Mouse (Mus musculus): ENCODE data around the gene Col7a1. TPM values are rescaled to one million over a fixed set of nuclear protein-coding genes. Genes with fewer than 3 reads are reported as not detected.
A peak's percentile ranks its signal among the peaks of the same experiment; 100 is the strongest.

Col7a1 gene
- polyA plus RNA-seq, 1 experiment from 2014 or later: 3.1 TPM

DNA sequence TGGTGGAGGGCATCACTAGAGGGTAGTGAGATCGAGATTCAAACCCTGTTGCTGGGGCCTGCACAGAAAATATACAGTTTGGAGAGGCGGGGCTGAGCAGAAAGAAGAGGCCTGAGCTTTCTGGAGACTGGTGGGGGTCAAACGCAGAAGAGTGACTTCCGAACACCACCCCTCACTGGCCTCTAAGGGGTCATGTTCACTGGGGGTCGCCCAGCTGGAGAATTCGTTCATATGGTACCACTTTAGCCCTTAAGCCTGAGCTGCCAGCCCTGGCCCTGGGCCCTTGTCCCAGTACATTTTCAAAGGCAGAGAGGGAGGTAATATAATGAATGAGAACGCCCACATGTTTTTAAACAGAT is 37.1 kb downstream of the Col7a1 start:
- Histone ChIP-seq H3K9me3 (replicated peaks) (no peaks in the 10 kb centered on the region), H3K27ac (peak overlapping the region; percentile 85), H3K4me1 (peaks cover 53% of the 10 kb centered on the region), H3K27me3 (ENCODE audit: low read depth, poor library complexity, severe bottlenecking) (no peaks in the 10 kb centered on the region), H3K4me3 (peak overlapping the region; percentile 62; the same call in 1 of the 2 replicates), H3K36me3 (no peaks in the 10 kb centered on the region)
- DNase-seq (ENCODE audit: low spot score): peak; percentile 46
- WGBS: 46% methylated on average over 7 of the region's 7 CpGs

DNA sequence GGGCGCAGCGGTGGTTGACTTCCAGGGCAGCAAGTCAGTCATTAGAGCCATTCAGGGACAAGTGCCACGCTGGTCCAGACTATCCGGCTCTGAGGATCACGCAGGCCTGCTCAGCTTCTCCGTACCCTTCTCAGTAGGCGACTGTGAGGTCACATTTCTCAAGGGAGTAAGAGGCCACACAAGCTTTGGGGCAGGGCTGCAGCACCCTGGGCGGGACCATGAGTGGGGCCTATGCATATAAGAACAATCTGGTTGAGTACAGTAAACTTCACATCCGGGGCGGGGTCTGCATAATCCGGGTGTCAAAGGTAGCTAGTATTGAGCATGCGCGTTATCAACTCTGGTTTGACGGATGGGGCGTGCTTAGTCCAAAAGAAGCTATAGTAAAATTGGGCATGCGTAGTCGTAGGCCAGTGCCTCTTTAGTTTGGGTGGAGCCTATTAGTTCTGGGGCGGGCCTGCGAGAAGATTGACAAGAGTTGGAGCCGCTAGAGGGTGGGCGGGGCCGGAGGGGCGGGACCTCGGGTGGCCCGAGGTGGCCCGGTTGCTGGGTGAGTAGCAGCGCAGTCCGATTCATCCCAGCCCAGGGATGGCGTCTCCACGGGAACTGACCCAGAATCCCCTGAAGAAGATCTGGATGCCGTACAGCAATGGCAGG is 38.2 kb downstream of the Col7a1 start, which contains the start of gene Pfkfb4:
Pfkfb4 (plus strand) TSS at position 351 of the 657 bp plus-strand sequence.
- WGBS: 2% methylated on average over 31 of the region's 31 CpGs
- Histone ChIP-seq H3K36me3 (no peaks in the 10 kb centered on the region), H3K4me1 (peaks cover 64% of the 10 kb centered on the region)

DNA sequence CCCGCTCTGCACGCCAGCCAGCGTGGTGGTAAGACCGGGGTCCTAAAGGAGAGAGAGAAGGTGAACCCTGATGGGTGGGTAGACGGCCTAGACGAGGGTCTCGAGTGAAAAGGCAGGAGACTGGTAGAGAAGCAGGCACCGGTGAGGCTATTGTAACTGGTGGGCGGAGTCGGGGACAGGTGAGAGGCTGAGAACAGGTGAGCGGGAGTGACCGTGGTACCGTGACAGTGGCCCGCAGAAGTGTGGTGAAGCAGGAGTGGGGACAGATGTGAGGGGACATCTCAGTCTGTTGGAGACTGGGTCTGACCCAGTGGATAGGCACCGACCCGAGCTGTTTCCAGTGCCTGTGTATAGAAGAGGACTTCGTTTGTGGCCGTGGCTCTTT is 38.7 kb downstream of the Col7a1 start:
- no peaks in the 10 kb centered on the region for H3K36me3 ChIP-seq
- H3K27ac ChIP-seq: peak overlapping the region; percentile 85
- no peak for DNase-seq (ENCODE audit: low spot score)
- H3K4me1 ChIP-seq: peaks cover 63% of the 10 kb centered on the region
- no peaks in the 10 kb centered on the region for H3K27me3 ChIP-seq (ENCODE audit: low read depth, poor library complexity, severe bottlenecking)
- WGBS: 8% methylated on average over 18 of the region's 18 CpGs
- peak overlapping the region; percentile 62 for H3K4me3 ChIP-seq
- H3K9me3 ChIP-seq (replicated peaks): no peaks in the 10 kb centered on the region

More for the DNA sequence above, 38.2 kb downstream of the Col7a1 start, which contains the start of gene Pfkfb4:
- peak within 1 kb of the TSS; percentile 62 for H3K4me3 ChIP-seq
- H3K27me3 ChIP-seq (ENCODE audit: low read depth, poor library complexity, severe bottlenecking): no peaks in the 10 kb centered on the region
- H3K27ac ChIP-seq: peak within 1 kb of the TSS; percentile 85
- no peaks in the 10 kb centered on the region for H3K9me3 ChIP-seq (replicated peaks)
- peak; percentile 94 for DNase-seq (ENCODE audit: low spot score)

DNA sequence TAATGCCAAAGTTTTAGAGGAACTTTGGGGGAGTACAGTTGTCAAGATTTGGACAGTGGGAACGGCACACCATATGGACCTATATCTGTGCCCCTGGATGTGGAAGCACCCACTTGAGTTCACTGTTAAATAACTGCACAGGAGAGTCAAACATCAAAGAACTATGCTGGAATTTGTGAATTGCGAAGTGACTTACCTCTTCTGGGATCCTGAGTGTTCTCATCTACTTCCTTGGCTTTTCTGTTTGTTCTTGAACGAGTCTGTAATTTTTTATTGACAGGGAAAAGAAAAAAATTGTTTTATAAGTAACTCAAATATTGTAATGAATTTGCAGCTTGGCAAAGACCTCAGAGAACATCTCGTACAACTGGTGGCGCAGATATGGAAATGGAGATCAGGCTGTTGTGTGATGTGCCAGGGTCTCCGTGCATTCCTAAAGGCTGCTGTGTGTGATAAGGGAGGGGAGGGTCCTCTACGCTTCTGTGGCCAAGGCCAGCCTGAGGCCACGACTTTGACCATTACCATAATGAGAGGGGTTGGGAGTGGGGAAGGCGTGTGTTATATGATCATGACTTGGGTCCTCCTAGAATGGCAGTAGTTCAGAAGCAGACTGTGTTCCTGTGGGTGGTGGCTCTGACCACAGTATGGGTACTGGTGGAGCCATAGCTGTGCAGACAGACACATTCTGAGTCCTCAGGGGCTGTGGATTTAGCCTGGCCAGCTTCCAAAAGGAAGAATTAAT is 39.4 kb downstream of the Col7a1 start:
- Histone ChIP-seq H3K4me3 (peak overlapping the region; percentile 62), H3K27me3 (ENCODE audit: low read depth, poor library complexity, severe bottlenecking) (no peaks in the 10 kb centered on the region), H3K27ac (no peak overlapping the region), H3K36me3 (no peaks in the 10 kb centered on the region), H3K4me1 (peaks cover 56% of the 10 kb centered on the region), H3K9me3 (replicated peaks) (no peaks in the 10 kb centered on the region)
- WGBS: 83% methylated on average over 9 of the region's 9 CpGs
- DNase-seq (ENCODE audit: low spot score): no peak

DNA sequence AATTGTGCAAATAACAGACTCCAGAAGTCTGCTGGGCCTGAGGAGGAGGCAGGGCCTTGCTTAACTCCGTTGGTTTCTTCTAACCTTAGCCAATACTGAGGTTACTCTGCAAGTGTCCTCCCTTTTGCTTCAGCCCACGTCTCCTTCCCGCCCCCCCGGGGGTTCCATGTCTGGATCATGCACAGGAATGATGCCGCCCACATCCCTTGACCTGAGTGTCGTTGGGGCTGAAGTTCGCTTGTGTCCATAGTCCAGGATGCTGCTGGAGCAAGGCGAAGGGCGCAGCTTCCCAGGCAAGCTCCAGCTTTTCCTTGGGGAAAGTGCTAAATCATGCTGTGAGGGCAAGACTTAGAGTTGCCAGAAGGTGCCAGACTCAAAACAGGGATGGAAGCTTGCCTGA is 43.0 kb downstream of the Col7a1 start:
- Histone ChIP-seq H3K36me3 (no peaks in the 10 kb centered on the region), H3K27me3 (ENCODE audit: low read depth, poor library complexity, severe bottlenecking) (no peaks in the 10 kb centered on the region), H3K27ac (no peak overlapping the region), H3K9me3 (replicated peaks) (no peaks in the 10 kb centered on the region), H3K4me1 (peaks cover 27% of the 10 kb centered on the region), H3K4me3 (no peak overlapping the region)
- 79% methylated on average over 9 of the region's 9 CpGs for WGBS
- no peak for DNase-seq (ENCODE audit: low spot score)

DNA sequence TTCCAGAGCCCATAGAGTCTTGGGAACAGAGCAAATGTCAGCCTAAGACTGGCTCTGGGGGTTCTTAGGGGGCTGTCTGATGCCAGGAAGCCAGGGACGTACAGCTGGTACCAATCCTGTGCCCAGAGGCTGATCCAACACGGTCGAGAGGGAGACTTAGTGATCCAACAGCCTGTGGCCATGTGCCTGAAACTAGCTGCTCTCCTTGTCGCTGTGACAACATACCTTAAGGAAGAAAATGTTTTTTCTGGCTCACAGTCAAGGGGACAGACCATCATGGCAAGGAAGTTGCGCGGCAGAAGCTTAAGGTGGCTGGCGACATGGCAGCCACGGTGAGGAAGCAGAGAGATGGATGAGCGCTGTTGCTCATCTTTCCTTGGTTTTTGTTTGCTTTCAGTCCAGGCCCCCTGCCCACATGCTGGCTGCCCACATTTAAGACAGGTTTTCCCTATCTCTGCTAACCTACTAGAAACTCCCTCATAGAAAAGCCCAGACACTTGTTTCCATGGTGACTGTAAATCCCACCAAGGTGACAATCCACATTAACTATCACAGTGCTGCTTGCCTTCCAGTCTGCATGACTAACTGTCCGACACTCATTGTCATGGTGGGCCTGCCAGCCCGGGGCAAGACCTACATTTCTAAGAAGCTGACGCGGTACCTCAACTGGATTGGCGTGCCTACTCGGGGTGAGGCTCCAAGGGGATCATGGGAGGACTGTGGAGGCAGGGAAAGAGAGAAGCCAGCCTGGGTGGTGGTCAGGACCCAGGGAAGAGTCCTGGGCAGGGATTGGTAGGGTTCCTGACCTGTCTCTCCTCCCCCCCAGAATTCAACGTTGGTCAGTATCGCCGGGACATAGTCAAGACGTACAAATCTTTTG is 45.1 kb downstream of the Col7a1 start:
- Histone ChIP-seq H3K36me3 (no peaks in the 10 kb centered on the region), H3K27me3 (ENCODE audit: low read depth, poor library complexity, severe bottlenecking) (no peaks in the 10 kb centered on the region), H3K27ac (no peak overlapping the region), H3K4me3 (no peak overlapping the region), H3K9me3 (replicated peaks) (no peaks in the 10 kb centered on the region), H3K4me1 (peaks cover 19% of the 10 kb centered on the region)
- DNase-seq (ENCODE audit: low spot score): no peak
- 88% methylated on average over 19 of the region's 19 CpGs for WGBS

DNA sequence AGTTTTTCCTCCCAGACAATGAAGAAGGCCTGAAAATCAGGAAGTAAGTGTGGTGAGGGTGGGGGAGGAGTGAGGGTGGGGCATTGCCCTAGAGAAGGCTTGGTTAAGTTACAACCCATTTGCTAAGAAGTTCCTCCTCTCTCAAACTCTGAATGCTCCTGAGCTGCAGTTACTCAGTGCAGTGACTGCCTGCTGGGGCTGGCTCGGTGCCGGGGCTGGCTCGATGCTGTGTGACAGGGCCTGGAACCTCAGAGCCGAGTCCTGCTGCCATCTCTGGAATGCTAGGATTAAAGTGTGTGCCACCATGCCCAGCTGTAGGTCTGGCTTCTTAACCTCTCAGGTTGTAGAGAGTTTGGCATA is 45.8 kb downstream of the Col7a1 start:
- no peak overlapping the region for H3K4me3 ChIP-seq
- peaks cover 19% of the 10 kb centered on the region for H3K4me1 ChIP-seq
- no peaks in the 10 kb centered on the region for H3K36me3 ChIP-seq
- no peaks in the 10 kb centered on the region for H3K9me3 ChIP-seq (replicated peaks)
- WGBS: 88% methylated on average over 4 of the region's 4 CpGs
- H3K27ac ChIP-seq: no peak overlapping the region
- H3K27me3 ChIP-seq (ENCODE audit: low read depth, poor library complexity, severe bottlenecking): no peaks in the 10 kb centered on the region
- DNase-seq (ENCODE audit: low spot score): no peak

DNA sequence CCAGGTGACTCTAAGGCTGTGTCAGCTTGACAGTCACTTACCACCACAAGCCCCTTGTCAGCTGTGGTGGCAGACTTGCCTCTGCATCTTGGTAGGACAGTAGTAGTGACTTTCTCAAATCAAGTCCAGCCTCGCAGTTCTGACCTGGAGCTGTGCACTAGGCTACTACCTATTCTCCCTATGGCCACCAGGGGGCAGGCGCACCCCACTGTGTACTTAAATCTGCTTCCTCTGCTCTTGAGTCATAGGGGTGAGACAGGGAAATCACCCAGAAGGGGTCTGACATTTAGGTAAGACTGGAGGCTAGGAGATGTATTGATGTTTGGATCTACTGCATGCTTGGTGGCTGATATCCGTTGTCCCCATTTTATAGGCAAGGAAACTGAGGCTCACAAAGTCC is 47.3 kb downstream of the Col7a1 start:
- DNase-seq (ENCODE audit: low spot score): peak; percentile 83
- no peaks in the 10 kb centered on the region for H3K9me3 ChIP-seq (replicated peaks)
- H3K4me3 ChIP-seq: no peak overlapping the region
- H3K4me1 ChIP-seq: peaks cover 9% of the 10 kb centered on the region
- H3K36me3 ChIP-seq: no peaks in the 10 kb centered on the region
- H3K27me3 ChIP-seq (ENCODE audit: low read depth, poor library complexity, severe bottlenecking): no peaks in the 10 kb centered on the region
- no peak overlapping the region for H3K27ac ChIP-seq
- 10% methylated on average over 3 of the region's 3 CpGs for WGBS

DNA sequence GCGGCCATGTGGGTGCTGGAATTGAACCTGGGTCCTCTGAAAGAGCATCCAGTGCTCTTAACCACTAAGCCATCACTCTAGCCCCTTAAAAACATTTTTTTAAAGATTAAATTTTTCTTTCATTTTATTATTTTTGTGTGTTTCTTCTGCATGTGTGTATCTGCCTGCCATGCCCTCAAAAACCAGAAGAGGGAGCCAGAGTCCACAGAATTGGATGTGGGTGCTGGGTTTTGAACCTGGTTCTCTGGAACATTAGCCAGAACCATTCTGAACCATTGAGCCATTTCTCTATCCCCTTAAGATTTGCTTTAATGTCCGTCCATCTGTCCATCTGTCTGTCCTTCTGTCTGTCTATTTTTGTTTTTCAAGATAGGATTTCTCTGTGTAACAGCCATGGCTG is 49.8 kb downstream of the Col7a1 start:
- WGBS: 46% methylated on average over 2 of the region's 2 CpGs
- H3K27ac ChIP-seq: no peak overlapping the region
- no peaks in the 10 kb centered on the region for H3K9me3 ChIP-seq (replicated peaks)
- no peaks in the 10 kb centered on the region for H3K27me3 ChIP-seq (ENCODE audit: low read depth, poor library complexity, severe bottlenecking)
- H3K4me3 ChIP-seq: no peak overlapping the region
- H3K4me1 ChIP-seq: 0 out of 2 replicates have a peak, but pooled peaks cover 10% of the 10 kb centered on the region
- peak; percentile 68 for DNase-seq (ENCODE audit: low spot score)
- H3K36me3 ChIP-seq: no peaks in the 10 kb centered on the region

DNA sequence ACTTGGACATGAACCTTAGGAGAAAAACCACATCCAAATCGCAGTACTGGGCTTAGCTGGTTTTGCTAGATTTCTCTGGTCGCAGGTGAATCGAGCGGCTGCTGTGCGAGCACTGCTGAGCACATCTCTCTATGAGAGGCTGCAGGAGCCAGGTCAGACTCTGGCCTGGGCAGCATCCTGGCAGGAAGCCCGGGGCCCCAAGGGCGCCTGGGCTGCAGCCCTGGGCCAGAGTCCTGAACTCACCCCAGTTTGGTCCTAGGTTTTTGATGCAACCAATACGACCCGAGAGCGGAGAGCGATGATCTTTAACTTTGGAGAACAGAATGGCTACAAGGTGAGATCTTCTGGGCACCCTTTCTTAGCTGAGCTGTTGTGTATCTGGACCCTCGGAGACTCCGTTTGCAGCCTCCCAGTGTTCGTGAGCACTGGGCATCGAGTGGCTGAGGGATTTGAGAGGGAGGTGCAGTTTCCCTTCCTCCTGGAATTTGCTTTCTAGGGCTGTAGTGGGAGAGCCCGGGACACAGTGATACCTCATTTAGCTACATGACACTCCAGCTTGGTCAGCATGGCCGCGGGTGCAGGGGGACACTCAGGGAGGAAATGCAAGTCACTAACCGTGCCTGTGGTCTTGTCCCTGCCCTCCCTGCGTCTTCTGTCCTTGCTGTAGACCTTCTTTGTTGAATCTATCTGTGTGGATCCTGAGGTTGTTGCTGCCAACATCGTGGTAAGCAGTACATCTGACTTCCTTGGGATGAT is 53.8 kb downstream of the Col7a1 start:
- Histone ChIP-seq H3K36me3 (no peaks in the 10 kb centered on the region), H3K4me3 (no peak overlapping the region), H3K27ac (no peak overlapping the region), H3K27me3 (ENCODE audit: low read depth, poor library complexity, severe bottlenecking) (no peaks in the 10 kb centered on the region), H3K9me3 (replicated peaks) (no peaks in the 10 kb centered on the region), H3K4me1 (peaks cover 26% of the 10 kb centered on the region)
- WGBS: 83% methylated on average over 21 of the region's 21 CpGs
- no peak for DNase-seq (ENCODE audit: low spot score)

DNA sequence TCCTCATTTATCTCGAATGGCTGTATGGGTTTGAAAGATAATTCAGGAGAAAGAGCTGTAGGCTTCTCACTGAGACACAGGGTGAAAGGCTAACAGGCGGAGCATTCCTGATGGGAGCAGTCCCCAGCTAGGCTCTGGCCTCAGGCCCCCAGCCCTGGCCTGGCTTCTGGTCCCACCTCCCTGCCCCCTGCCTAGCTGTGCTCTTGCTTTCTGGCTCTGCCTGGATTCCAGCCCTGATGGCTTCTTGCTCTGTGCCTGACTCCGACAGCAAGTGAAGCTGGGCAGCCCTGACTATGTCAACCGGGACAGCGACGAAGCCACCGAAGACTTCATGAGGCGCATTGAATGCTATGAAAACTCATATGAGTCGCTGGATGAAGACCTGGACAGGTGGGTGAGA is 54.7 kb downstream of the Col7a1 start:
- Histone ChIP-seq H3K27ac (0 out of 2 replicates have a peak overlapping the region, but pooled peaks have one; percentile 0), H3K36me3 (no peaks in the 10 kb centered on the region), H3K4me1 (peaks cover 26% of the 10 kb centered on the region), H3K9me3 (replicated peaks) (no peaks in the 10 kb centered on the region), H3K27me3 (ENCODE audit: low read depth, poor library complexity, severe bottlenecking) (no peaks in the 10 kb centered on the region), H3K4me3 (no peak overlapping the region)
- no peak for DNase-seq (ENCODE audit: low spot score)
- 91% methylated on average over 9 of the region's 9 CpGs for WGBS

DNA sequence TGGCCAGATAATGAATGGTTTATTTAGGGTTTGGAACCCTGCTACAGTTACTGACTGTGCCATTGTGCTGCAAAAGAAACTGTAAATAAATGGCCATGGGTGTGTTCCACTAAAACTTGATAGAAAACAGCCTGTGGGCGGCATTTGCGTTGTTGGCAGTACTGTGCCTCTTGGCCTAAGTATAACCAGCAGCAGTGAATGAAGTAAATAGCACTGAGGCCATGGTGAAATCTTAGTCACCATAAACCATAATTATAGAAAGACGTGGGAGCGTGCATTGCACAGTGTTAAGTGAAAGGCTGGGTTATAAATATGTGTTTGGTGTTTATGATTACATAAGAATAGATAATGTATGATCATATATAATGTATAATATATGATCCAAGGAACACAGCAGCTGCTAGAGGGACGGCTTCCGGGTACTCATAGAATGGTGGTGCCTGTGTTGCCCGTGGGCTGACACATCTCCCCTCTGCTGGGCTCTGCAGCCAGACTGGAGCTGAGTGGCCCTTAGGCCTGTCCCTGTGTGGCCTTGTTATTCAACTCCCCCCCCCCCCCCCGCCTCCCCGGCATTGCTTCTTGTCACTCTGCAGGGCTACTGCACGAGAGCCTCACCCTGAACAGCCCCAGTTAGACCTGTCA is 55.7 kb downstream of the Col7a1 start:
- 69% methylated on average over 10 of the region's 10 CpGs for WGBS
- H3K4me3 ChIP-seq: no peak overlapping the region
- H3K27ac ChIP-seq: no peak overlapping the region
- H3K27me3 ChIP-seq (ENCODE audit: low read depth, poor library complexity, severe bottlenecking): no peaks in the 10 kb centered on the region
- H3K36me3 ChIP-seq: no peaks in the 10 kb centered on the region
- DNase-seq (ENCODE audit: low spot score): no peak
- H3K4me1 ChIP-seq: peaks cover 26% of the 10 kb centered on the region
- no peaks in the 10 kb centered on the region for H3K9me3 ChIP-seq (replicated peaks)

Measured in limb, embryonic 10.5 days (tissue).